Mouse (Mus musculus): Measurements from ENCODE around the gene Anp32a.

Gene Anp32a

DNA sequence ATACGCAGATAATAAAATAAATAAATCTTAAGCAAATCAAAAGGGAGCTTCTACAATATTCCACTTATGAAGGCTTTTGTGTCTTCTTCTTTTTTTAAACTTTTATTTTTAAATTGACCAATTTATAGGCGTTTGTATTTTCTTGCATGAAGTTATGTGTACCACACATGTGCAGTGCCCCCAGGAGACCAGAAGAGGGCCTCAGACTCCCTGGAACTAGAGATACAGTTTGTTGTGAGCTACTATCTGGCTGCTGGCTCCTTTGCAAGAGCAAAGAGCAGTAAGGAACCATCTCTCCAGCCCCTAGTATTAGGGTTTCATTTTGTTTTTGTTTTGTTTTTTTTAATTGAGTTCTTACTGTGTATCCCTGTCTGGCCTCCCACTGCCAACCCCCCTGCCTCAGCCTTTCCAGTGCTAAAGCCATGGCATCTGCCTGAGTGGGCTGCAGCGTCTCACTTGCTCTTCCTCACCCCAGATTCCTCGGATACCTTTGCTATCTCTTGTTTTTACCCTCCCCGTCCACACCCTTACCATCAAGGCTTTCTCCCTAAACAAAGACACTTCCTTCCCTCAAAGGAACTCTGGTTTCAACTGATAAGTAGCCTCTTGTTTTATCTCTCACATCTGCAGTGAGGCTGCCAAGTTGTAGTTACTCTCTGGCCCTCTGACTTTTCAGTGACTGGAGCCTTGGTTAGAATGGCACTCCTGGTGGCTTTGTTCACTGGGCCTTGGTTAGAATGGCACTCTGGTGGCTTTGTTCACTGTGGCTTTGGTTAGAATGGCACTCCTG is 66.5 kb downstream of the Anp32a start:
- DNase-seq (ENCODE audit: low spot score in 2 of 2): no peak

DNA sequence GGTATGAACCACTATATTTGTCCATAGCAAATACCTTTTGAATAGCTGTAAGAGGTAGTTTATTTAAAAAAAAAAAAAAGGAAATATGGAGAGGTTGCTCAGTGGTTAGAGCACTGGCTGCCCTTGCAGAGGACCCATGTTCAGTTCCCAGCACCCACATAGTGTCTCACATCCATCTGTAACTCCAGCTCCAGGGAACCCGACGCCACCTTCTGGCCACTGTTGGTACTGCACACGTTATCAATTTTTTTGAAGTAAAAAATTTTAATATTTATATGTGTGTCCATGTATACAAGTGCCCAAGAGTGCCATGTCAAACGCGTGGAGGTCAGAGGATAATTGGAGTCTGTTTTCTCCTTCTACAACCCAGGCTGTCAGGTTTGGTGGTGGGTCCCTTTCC is 77.6 kb downstream of the Anp32a start:
- no peak for DNase-seq (ENCODE audit: low spot score in 2 of 2)

DNA sequence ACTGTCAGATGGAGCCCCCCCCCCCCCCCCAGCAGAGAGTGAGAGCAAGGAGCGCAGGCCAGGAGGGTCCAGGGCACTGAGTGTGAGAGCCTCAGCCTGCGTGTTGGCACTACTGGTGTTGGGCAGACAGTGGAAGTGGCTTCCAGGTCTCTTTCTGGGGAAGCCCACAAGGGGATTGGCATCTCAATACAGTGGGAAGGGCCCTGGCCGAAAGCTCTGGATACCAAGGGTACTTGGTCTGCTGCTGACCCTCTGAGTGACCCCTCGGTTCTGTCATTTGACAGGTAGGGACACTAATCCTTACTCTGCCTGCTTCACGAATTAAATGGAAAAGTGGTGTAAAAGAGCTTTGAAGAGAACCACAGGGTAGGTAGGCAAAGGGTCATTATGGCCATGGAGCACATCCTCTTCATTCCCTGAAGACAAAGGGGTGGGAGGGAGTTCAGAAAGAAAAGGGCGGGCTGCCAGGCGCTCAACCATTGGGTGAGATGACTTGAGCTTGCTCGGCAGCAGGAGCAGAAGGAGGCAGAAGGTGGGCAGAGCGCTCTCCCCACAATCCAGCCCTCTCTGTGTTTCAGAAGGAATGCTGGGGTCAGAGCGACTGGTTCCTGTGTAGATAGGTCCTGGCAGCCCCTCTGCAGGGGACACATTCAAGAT is 79.3 kb downstream of the Anp32a start:
- DNase-seq (ENCODE audit: low spot score in 2 of 2): no peak

DNA sequence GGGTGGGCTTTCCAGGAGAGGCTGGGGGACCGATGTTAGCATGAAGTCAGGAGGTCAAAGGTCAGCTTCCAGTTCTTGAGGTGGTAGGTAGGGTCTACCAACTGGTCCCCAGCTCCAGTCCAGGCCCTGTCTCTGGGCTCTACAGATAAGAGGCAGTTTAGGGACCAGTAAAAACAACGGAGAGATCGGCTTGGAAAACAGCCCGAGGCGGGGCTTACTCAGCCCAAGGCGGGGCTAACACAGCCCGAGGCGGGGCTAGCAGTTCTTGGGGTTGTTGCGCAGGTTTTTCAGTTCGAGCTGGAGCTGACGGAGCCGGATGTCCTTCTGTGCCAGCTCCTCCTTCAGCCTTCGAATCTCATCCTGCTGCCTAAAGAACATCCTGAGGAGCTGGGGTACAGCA is 79.9 kb downstream of the Anp32a start:
- no peak for DNase-seq (ENCODE audit: low spot score in 2 of 2)

DNA sequence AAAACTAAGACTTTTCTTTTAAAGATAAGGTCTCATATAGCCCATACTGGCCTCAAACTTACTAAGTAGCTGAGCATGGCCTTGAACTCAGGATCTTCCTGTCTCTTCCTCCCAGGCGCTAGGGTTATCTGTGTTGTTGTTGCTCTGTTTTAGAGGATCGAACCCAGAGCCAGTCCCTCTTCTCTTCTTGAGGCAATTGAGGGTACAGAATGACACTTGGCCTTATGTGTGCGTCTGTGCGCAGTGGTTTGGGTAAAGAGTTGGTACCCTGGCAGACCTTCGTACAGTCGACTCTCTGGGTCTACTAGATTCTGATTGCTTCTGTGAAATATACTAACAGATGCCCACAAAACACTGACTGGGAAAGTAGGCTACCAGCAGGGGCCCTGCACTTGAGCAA is 80.8 kb downstream of the Anp32a start:
- no peak for DNase-seq (ENCODE audit: low spot score in 2 of 2)

DNA sequence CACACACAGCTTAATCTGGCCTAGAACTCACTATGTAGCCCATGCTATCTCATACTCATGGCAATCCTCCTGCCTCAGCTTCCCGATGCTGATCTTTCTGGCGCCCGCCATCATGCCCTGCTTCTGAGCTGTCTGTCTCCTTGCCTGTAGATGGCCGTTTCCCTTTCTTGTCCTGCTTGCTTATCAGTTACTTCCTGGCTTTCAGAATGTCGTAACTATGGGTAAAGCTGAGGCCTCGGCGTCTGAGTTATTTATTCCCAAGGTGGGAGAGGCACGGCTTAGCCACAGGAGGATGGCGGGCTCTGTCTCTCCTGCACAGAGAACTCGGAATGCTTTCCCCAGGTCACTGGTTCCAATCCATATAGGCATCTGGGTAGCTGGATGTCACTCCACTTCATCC is 81.8 kb downstream of the Anp32a start:
- no peak for DNase-seq (ENCODE audit: low spot score in 2 of 2)

DNA sequence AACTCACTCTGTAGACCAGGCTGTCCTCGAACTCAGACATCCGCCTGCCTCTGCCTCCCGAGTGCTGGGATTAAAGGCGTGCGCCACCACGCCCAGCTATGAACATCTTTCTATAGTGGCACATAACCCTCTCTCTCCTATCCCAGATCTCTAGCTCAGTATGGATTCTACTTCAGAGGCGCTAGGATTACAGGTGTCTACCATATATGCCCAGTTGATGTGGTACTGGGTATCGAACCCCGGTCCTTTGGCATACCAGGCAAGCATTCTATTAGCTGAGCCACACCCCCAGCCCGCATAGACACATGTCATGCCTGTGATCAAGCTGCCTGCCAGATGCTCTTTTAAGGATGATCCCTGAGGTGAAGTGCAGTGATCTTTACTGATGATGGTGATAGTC is 82.8 kb downstream of the Anp32a start:
- no peak for DNase-seq (ENCODE audit: low spot score in 2 of 2)

DNA sequence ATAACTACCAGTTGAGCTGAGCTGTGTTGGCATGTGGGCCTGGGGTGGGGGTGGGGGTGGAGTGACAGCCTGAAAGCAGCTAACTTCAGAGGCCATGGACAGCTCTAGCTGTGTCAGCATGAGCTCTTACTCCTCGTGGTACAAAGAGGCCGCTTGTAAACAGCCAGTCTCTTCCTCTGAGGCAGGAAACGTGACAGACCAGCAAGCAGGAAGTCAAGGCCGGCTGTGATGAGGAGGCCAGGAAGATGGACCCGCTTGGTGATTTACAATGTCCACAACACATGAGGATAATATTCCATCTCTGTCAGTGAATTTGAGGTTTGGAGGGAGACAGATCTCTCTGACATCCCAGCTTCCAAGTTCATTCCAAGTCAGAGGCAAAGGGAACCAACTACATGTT is 84.2 kb downstream of the Anp32a start:
- DNase-seq (ENCODE audit: low spot score in 2 of 2): no peak

DNA sequence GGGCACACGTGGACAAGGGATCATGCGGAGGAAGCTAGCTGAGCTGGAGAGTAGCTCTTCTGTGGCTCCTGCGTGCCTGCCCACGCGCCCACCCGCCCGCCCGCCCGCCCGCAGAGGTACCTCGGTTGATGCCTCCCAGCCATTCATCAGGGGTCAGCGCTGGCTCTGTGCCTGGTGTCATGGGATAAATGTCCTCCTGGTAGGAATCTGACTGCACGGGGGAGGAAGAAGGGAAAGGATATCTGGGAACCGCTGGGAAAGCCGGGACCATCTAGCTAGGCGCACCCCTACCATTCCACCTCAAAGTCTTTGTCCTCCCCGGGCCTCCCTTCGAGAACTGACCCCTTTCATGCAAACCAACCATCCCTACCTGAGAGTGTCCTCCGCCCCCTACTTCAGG is 84.9 kb downstream of the Anp32a start:
- DNase-seq (ENCODE audit: low spot score in 2 of 2): no peak

DNA sequence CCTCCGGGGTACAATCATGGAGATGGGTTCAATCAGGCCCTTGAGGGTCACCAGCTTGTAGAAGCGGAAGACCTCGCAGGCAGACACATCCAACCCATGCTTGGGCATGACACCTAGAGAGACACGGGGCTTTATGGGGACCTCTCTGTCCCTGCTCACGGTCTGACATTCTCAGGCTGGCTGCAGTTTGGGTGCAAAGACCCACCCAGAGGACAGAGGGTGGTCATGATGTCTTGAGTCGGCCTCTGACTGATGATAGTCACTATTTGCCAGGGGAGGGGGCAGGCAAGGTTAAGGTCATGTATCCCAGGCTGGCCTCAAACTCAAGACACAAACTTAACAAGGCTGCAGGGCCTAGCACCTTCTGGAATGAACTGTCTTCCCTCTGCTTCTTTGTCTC is 85.4 kb downstream of the Anp32a start:
- no peak for DNase-seq (ENCODE audit: low spot score in 2 of 2)

DNA sequence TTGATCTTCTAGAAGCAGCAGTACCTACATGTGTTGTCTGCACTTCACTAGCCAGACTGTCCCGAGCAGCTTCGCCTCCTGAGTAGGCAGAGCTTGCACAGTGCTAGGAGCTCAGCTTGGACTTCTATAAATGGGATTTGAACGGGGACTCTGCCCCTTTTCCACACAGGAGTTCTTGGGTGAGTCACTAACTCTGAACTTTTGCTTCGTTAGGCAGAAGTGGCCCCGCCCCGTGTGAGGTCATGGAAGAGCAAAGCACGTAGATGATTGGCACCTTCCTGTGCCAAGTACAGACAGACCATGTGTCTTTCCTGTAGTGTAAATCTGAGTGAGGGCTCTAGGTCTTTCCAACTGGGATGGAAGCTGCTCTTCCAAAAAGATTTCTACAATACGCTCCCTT is 85.9 kb downstream of the Anp32a start:
- no peak for DNase-seq (ENCODE audit: low spot score in 2 of 2)
